Mouse (Mus musculus): ENCODE measurements around the gene Map2k7.

- TF ChIP-seq CTCF (IDR thresholded peaks at IDR 0.05; ENCODE audit: borderline replicate concordance, control insufficient read depth, extremely low read depth, insufficient read depth, low read length, poor library complexity) (no peak), POLR2A (IDR thresholded peaks at IDR 0.05; ENCODE audit: control insufficient read depth, extremely low read depth, insufficient read depth, low read length, poor library complexity) (no peak)
Observed at GRCm38 (mm10) chr8:4222059-4222458, 16.5 kb upstream of the Map2k7 start.

Measured in thymus, adult 2 months (tissue).